Mouse (Mus musculus) frontal cortex, adult (tissue): ENCODE data around the gene Col4a4.

ENCODE experiments used
- ATAC-seq: cut with Nextera tagmentation; 2 replicates; pipeline ENCODE4 v1.9.2; 2017; ENCODE audit warnings: mild to moderate bottlenecking, moderate library complexity, mixed read lengths; ENCODE audit not compliant: low TSS enrichment

The Col4a4 gene

DNA sequence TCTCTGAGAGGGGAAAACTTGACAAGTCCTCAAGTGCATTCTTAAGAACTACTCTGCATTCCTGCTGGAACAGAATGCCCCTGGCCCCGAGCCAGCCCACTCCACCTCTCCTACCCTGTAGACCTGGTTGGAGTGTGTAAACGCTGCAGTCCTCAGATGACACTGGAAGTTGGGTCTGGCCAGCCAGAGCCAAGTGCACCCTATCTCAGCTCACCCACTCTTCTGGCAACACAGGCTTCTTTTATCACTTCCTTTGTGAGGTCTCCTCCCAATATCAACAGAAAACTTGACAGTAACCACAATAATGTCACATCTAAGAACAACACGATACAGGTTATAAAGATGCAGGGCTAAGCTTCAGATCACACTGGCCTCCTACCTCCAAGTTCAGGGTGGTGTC is 8.7 kb downstream of the Col4a4 start:
- no peak for ATAC-seq

- no peak for ATAC-seq
Measured at GRCm38 (mm10) chr1:82577339-82577738, 9.3 kb downstream of the Col4a4 start.

GRCm38 (mm10) chr1:82576182-82576581 is 10.5 kb downstream of the Col4a4 start:
- no peak for ATAC-seq

- ATAC-seq, result no peak
Measured at GRCm38 (mm10) chr1:82575681-82576080, 11.0 kb downstream of the Col4a4 start.

DNA sequence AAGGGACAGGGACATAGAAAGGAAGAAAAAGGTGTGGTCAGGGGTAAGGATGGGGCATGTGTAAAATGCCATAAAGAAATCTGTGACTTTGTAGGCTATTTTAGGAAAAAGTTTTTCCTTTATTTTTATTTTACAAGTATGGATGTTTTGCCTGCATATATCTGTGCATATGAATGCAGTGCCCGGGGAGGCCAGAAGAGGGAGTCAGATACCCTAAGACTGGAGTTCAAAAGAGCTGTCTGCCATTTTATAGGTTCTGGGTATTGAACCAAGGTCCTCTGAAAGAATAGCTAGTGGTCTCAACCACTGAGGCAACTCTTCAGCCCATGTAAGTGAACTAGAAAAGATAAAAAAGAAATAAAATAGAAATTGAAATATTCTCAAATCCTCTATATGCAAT is 14.9 kb downstream of the Col4a4 start:
- no peak for ATAC-seq

GRCm38 (mm10) chr1:82569405-82569804 is 17.2 kb downstream of the Col4a4 start:
- no peak for ATAC-seq

DNA sequence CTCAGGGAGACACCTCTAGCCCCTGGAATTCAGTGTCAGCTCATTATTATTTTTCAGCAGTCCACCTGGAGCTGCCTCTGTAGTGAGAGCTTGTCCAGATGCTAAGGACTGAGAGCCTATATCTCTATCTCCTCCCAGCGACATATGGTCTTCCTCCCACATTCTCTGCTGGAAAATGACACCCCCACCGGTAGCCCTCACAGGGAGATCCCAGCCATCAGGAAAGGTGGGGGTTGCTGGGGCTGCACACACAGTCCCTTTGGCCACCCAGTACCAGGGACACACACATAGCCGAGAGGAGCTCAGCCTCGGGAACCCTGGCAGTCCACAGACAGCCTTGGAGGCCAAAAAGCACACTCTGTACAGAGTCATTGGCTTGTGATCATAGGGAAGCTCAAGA is 26.4 kb downstream of the Col4a4 start:
- ATAC-seq, result peak; percentile 88

GRCm38 (mm10) chr1:82554889-82555288 is 31.8 kb downstream of the Col4a4 start:
- no peak for ATAC-seq

- no peak for ATAC-seq
Measured at GRCm38 (mm10) chr1:82554443-82554850, 32.2 kb downstream of the Col4a4 start.

DNA sequence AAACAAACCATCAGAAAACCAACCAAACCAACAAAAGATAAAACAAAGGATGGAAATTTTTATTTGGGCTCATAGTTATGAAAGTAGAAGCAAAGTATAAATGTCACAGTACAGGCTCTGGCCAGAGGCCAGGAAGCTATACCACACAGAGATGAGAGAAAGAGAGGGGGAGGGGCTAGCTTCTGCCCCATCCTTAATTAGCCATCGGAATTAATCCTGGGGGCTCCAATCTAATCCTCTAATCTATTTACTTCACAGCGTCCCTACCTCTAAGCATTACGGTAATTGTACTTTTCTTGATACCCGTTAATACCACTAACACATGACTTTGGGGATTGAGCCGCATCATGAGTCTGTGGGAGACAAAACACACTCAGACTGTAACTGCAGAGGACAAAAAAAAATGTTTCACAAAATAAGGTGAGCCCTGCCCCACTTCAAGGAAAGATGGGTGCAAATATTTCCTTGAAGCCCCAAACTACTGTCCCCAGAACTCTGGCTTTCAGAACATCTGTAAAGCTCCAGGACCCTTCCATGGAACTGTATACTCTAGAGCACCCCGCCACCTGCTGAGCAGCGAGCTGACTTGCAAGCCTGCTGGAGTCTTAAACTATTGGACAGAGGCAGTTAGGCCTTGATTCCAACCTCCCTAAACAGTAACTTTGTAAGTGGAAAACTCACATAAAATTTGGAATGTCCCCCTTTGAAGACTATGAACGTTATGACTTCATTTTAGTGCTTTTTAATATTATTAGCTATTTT is 41.3 kb downstream of the Col4a4 start:
- no peak for ATAC-seq

- ATAC-seq, result no peak
Measured at GRCm38 (mm10) chr1:82544419-82545185, 42.0 kb downstream of the Col4a4 start.

- ATAC-seq, result no peak
Measured at GRCm38 (mm10) chr1:82543934-82544333, 42.7 kb downstream of the Col4a4 start.

GRCm38 (mm10) chr1:82540056-82540455 is 46.6 kb downstream of the Col4a4 start:
- ATAC-seq, result no peak

DNA sequence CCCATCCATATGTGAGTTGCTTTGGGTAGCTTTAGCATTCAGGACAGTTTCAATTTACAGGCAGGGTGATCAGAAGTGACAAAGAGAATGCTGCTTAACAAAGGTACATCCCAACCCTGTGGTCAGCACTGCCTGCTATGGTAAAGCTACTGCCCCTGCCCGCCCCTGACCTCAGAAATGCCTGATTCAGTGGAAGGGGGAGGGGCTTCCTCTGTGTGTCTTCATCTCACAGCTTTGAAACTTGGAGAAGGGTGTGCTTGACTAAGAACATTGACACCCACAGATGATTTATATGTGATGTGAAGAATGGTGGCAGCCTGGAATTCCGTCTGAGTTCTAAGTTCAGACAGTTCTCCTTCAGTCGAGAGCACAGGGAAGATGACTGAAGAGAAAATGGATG is 48.8 kb downstream of the Col4a4 start:
- no peak for ATAC-seq

GRCm38 (mm10) chr1:82536515-82537174 is 50.0 kb downstream of the Col4a4 start:
- no peak for ATAC-seq

- ATAC-seq, result peak; percentile 82
Measured at GRCm38 (mm10) chr1:82527931-82528330, 58.7 kb downstream of the Col4a4 start.

- ATAC-seq, result no peak
Measured at GRCm38 (mm10) chr1:82491954-82492353, 94.7 kb downstream of the Col4a4 start.

- ATAC-seq, result no peak
Measured at GRCm38 (mm10) chr1:82486371-82486770, 100.3 kb downstream of the Col4a4 start.

GRCm38 (mm10) chr1:82482371-82482770 is 104.3 kb downstream of the Col4a4 start:
- no peak for ATAC-seq

DNA sequence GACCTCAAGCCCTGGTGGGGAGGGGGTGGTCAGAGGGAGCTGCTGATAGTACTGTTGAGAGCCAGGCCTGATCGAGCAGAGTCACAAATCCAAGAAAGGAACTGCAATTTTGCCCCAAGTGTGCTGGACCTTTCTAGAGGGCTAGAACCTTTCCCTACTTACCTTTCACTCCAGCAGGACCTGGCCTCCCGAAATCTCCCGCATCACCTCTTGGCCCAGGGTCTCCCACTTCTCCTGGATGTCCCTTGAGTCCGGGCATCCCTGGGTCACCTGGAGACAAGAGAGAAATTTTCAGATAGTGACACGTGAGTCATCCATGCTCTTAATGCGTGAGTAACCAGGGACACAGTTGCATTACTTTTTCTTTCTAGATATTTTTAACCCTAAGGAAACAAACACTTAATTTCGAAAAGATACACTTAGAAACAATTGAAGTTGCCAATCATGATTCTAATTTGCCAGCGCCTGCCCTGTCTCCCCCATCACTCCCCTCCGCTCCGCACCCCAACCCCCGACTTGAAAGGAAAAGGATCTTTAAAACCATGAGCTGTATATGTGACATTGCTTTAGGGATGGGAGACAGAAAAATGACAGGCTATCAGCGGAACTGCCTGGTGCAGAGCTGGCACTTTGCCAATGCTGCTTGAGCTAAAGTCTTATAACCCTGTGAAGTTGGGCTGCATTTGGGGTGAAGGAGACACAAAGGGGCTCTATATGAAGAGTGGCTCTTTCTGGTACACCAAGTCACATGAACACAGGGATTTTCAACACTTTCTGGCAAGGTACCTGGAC is 106.8 kb downstream of the Col4a4 start:
- ATAC-seq, result no peak

GRCm38 (mm10) chr1:82476746-82477145 is 109.9 kb downstream of the Col4a4 start:
- ATAC-seq, result no peak

DNA sequence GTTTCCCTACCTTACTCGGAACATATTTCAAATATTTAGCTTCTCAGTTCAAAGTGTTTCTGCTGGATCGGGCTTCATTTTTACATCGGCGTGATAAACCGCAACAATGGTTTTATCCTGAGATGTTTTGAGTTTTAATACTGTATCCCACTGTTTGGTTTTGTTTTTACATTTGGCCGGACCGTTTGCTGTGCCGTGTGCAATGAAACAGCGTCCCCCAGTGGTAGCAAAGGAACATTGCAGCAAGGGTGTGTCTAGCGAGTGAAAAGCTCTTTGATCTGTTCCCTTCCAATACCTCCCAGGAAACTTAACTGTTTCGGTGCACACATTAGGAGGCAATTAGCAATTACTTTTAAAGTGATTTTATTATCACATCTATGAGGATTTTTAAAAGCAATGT is 110.4 kb downstream of the Col4a4 start:
- ATAC-seq, result peak; percentile 87
